Mouse (Mus musculus): ENCODE measurements around the gene Gtf2a2. TPM values are rescaled to one million over a fixed set of nuclear protein-coding genes. Genes with fewer than 3 reads are reported as not detected.
A peak's percentile ranks its signal among the peaks of the same experiment; 100 is the strongest.
"Not testable (repeated sequence)": the region's sequence is repeated elsewhere in the genome, so short reads cannot be mapped to it uniquely, and the experiment has no call there.

The Gtf2a2 gene
- polyA plus RNA-seq, 1 experiment from 2014 or later: 246 TPM

DNA sequence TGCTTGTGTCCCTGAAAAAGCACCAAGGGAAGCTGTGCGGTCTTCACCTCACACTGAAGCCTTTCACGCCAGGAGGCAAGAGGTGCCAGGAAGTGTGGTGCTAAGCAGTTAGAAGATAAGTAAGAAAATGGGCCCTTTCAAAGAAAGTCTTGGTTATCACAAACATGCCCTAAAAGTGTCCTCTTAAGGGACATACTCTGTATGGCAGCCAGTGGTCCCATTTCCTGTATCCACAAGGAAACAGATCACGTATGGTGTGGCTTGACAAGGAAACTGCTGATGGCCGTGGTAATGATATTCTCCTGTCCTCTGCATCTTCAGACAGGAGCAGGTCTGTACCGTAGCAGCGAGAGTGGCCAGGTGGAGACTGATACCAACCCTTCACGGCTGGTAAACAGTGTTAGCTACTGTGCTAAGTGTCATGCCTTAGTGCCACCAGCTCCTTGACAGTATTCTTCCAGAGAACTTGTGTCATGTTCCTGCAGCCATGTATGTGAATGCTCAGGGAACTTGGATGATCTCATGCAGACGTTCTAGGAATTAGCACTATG is 2.5 kb upstream of the Gtf2a2 start:
- Histone ChIP-seq H3K9me3 (replicated peaks; ENCODE audit: control insufficient read depth, low read length) (no peaks in the 10 kb centered on the region), H3K4me2 (ENCODE audit: low read depth, low read length) (no peak overlapping the region), H3K27me3 (ENCODE audit: control insufficient read depth, insufficient read depth, low read length) (no peaks in the 10 kb centered on the region), H3K27ac (replicated peaks; ENCODE audit: low read depth, low read length) (no peak overlapping the region), H3K9ac (replicated peaks; ENCODE audit: low read length) (no peak overlapping the region), H3K36me3 (replicated peaks; ENCODE audit: control insufficient read depth, insufficient read depth, low read depth, low read length) (peaks cover 7% of the 10 kb centered on the region), H3K4me3 (ENCODE audit: low read depth, low read length) (no peak overlapping the region), H3K4me1 (ENCODE audit: control insufficient read depth, insufficient read depth, low read length) (no peaks in the 10 kb centered on the region)
- ATAC-seq (replicated peaks; ENCODE audit: insufficient number of reproducible peaks, low FRiP score, low TSS enrichment, low read depth): no peak
- WGBS: 88% methylated on average over 8 of the region's 8 CpGs
- DNase-seq (ENCODE audit: low spot score): no peak

DNA sequence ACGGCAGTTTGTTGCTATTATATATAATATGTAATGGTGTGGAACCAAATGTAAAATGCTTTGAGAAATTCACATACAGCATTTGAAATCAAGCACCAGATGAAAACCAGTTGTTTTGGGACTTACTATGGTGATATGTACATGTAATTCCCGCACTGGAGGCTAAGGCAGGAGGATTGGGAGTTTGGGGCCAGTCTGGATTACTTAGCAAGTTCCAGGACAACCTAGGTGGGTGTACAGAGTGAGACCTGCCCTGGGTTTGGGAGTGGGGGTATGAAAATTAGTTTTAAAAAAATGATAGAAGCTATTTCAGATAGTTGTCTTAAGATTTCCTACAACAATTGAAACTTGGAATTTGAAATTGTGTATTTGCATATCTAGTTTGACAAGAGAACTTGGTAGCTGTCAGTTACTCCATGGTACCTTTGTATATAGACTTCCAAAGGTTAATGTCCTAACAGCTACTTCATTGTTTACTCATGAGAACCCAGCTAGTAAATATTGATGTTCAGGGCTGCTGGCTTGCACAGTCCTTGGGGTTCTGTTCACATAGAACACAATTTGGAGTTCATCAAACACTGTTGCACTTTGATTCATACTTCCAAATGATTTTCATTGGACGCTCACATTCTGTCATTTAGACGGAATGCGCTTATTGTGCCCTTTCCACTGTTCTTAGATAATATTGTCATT is 1.4 kb upstream of the Gtf2a2 start:
- WGBS: 96% methylated on average over 5 of the region's 5 CpGs
- ATAC-seq (replicated peaks; ENCODE audit: insufficient number of reproducible peaks, low FRiP score, low TSS enrichment, low read depth) (no peak), DNase-seq (ENCODE audit: low spot score) (no peak)
- no peaks in the 10 kb centered on the region for H3K27me3 ChIP-seq (ENCODE audit: control insufficient read depth, insufficient read depth, low read length)
- H3K36me3 ChIP-seq (replicated peaks; ENCODE audit: control insufficient read depth, insufficient read depth, low read depth, low read length): peaks cover 7% of the 10 kb centered on the region
- H3K4me3 ChIP-seq (ENCODE audit: low read depth, low read length): no peak overlapping the region
- H3K4me1 ChIP-seq (ENCODE audit: control insufficient read depth, insufficient read depth, low read length): no peaks in the 10 kb centered on the region
- H3K9me3 ChIP-seq (replicated peaks; ENCODE audit: control insufficient read depth, low read length): no peaks in the 10 kb centered on the region
- no peak overlapping the region for H3K27ac ChIP-seq (replicated peaks; ENCODE audit: low read depth, low read length)
- H3K4me2 ChIP-seq (ENCODE audit: low read depth, low read length): no peak overlapping the region
- no peak overlapping the region for H3K9ac ChIP-seq (replicated peaks; ENCODE audit: low read length)

DNA sequence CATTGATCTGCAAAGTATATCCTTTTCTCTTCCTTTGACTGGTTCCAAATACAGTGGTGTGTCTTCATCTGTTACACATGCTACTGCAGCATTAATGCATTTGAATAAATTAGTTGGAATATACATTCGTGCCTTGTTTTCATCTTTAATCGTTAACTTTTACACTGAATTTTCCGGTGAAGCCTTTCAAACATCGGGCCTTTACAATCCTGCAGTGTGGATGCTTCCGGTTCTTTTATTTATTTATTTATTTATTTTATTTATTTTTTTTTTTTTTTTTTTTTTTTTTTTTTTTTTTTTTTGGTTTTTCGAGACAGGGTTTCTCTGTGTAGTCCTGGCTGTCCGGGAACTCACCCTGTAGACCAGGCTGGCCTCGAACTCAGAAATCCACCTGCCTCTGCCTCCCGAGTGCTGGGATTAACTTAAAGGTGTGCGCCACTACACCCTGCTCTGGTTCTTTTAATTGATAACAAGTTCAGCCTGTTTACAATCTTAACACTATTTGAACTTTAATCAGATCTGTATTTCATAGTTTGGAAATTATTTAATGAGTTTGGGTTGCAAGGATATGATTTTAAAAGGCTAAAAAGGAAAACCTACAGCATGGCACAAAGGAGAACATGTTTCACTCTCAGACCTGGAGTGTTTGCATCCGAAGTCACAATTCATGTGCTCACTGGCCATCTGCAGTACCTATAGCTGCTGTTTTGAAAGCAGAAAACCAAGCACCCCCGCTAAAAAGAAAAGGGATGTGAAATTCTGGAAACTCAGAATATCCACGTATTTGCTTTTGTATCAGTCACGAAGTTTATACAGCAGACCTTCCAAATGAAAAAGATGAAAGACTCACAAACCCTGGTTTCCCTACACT is 578 bp upstream of the Gtf2a2 start:
- Histone ChIP-seq H3K27ac (replicated peaks; ENCODE audit: low read depth, low read length) (no peak overlapping the region), H3K4me1 (ENCODE audit: control insufficient read depth, insufficient read depth, low read length) (no peaks in the 10 kb centered on the region), H3K27me3 (ENCODE audit: control insufficient read depth, insufficient read depth, low read length) (no peaks in the 10 kb centered on the region), H3K4me2 (ENCODE audit: low read depth, low read length) (peak overlapping the region; percentile 29), H3K9me3 (replicated peaks; ENCODE audit: control insufficient read depth, low read length) (no peaks in the 10 kb centered on the region), H3K9ac (replicated peaks; ENCODE audit: low read length) (no peak overlapping the region), H3K36me3 (replicated peaks; ENCODE audit: control insufficient read depth, insufficient read depth, low read depth, low read length) (peaks cover 7% of the 10 kb centered on the region), H3K4me3 (ENCODE audit: low read depth, low read length) (peak overlapping the region; percentile 68)
- no peak for DNase-seq (ENCODE audit: low spot score)
- ATAC-seq (replicated peaks; ENCODE audit: insufficient number of reproducible peaks, low FRiP score, low TSS enrichment, low read depth): 0 out of 2 replicates have a peak, but pooled peaks have one; percentile 3
- 65% methylated on average over 14 of the region's 14 CpGs for WGBS

DNA sequence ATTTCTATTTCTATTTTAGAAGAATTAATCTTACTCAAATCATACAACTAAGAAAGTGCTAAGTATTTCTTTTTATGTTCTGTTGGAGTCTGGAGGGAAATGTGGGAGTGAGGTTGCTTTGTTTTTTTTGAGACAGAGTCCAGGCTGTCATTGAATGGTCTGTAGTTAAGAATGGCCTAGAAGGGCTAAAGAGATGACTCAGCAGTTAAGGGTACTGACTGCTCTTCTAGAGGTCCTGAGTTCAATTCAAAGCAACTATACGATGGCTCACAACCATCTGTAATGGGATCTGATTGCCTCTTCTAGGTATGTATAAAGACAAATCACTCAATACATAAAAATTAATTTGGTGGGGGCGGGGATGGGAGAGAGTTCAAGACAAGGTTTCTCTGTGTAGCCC is 3.3 kb downstream of the Gtf2a2 start:
- DNase-seq (ENCODE audit: low spot score) (no peak), ATAC-seq (replicated peaks; ENCODE audit: insufficient number of reproducible peaks, low FRiP score, low TSS enrichment, low read depth) (no peak)
- no peak overlapping the region for H3K9ac ChIP-seq (replicated peaks; ENCODE audit: low read length)
- no peaks in the 10 kb centered on the region for H3K27me3 ChIP-seq (ENCODE audit: control insufficient read depth, insufficient read depth, low read length)
- no peak overlapping the region for H3K27ac ChIP-seq (replicated peaks; ENCODE audit: low read depth, low read length)
- 93% methylated on average over 2 of the region's 2 CpGs for whole genome bisulfite sequencing
- no peaks in the 10 kb centered on the region for H3K4me1 ChIP-seq (ENCODE audit: control insufficient read depth, insufficient read depth, low read length)
- no peak overlapping the region for H3K4me3 ChIP-seq (ENCODE audit: low read depth, low read length)
- peaks cover 2% of the 10 kb centered on the region for H3K36me3 ChIP-seq (replicated peaks; ENCODE audit: control insufficient read depth, insufficient read depth, low read depth, low read length)
- H3K9me3 ChIP-seq (replicated peaks; ENCODE audit: control insufficient read depth, low read length): no peaks in the 10 kb centered on the region
- H3K4me2 ChIP-seq (ENCODE audit: low read depth, low read length): no peak overlapping the region

DNA sequence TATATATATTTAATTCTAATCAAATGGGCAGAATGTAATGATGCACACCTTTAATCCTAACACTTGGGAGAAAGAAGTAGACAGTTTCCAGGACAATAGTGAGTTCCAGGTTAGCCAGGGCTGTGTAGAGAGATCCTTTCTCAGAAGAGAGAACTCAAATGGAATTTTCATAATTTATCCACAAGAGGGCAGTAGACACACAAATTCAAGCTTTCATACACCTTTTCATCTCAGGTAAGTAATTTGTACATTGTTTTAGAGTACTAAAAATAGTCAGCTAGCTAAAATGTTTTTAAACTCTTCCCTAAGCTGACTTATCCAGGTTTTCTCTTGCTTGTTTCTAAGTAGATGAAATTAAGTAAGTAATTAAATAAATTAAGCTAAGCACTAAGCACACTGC is 6.5 kb downstream of the Gtf2a2 start:
- no peak overlapping the region for H3K4me3 ChIP-seq (ENCODE audit: low read depth, low read length)
- H3K4me2 ChIP-seq (ENCODE audit: low read depth, low read length): no peak overlapping the region
- ATAC-seq (replicated peaks; ENCODE audit: insufficient number of reproducible peaks, low FRiP score, low TSS enrichment, low read depth): no peak
- peak; percentile 55 for DNase-seq (ENCODE audit: low spot score)
- H3K27ac ChIP-seq (replicated peaks; ENCODE audit: low read depth, low read length): no peak overlapping the region
- H3K9me3 ChIP-seq (replicated peaks; ENCODE audit: control insufficient read depth, low read length): no peaks in the 10 kb centered on the region
- H3K9ac ChIP-seq (replicated peaks; ENCODE audit: low read length): no peak overlapping the region
- no peaks in the 10 kb centered on the region for H3K4me1 ChIP-seq (ENCODE audit: control insufficient read depth, insufficient read depth, low read length)
- peaks cover 2% of the 10 kb centered on the region for H3K36me3 ChIP-seq (replicated peaks; ENCODE audit: control insufficient read depth, insufficient read depth, low read depth, low read length)
- no peaks in the 10 kb centered on the region for H3K27me3 ChIP-seq (ENCODE audit: control insufficient read depth, insufficient read depth, low read length)

DNA sequence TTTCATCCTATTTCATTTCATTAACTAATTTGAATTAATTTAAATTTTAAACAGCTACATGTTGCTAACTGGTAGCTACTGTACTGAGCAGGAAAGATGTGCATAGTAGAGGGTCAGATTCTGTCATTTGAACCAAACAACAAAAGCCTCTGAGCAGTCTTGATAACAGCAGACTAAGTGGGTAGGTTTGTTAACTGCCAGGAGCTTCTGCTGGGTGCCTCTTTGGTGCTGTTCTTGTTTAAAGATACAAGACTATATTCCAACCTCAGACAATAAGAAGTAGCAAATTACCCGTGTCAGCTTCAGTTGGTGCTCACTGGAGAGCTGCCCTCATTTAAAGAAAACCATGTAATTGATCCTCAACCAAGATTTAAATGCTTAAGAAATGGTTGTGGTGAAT is 9.3 kb downstream of the Gtf2a2 start:
- WGBS: 80% methylated on average over 1 of the region's 1 CpGs
- H3K36me3 ChIP-seq (replicated peaks; ENCODE audit: control insufficient read depth, insufficient read depth, low read depth, low read length): peaks cover 2% of the 10 kb centered on the region

DNA sequence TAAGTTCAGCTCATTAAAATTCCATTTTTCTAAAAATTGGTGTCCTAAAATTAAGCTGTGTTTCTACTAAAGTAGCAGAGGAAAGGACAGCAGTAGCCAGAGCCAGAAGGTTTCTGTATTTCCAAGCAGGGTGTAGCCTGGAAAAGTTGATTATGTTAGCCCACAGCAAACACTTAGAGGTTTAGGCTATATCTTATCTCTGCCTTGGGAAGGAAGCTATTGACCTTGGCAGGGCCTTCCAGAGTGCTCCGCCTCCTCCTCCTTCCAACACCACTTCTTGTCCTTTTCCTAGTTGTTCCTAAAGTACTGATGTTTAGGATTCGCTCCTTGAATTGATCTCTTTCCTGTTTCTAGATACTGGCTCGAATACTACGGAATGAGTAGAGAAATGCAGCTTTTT is 9.7 kb downstream of the Gtf2a2 start:
- H3K4me3 ChIP-seq (ENCODE audit: low read depth, low read length): no peak overlapping the region
- H3K36me3 ChIP-seq (replicated peaks; ENCODE audit: control insufficient read depth, insufficient read depth, low read depth, low read length): peaks cover 2% of the 10 kb centered on the region
- H3K9ac ChIP-seq (replicated peaks; ENCODE audit: low read length): no peak overlapping the region
- H3K4me2 ChIP-seq (ENCODE audit: low read depth, low read length): no peak overlapping the region
- no peak for DNase-seq (ENCODE audit: low spot score)
- H3K27me3 ChIP-seq (ENCODE audit: control insufficient read depth, insufficient read depth, low read length): no peaks in the 10 kb centered on the region
- no peak overlapping the region for H3K27ac ChIP-seq (replicated peaks; ENCODE audit: low read depth, low read length)
- no peaks in the 10 kb centered on the region for H3K4me1 ChIP-seq (ENCODE audit: control insufficient read depth, insufficient read depth, low read length)
- ATAC-seq (replicated peaks; ENCODE audit: insufficient number of reproducible peaks, low FRiP score, low TSS enrichment, low read depth): no peak
- 92% methylated on average over 4 of the region's 4 CpGs for WGBS
- H3K9me3 ChIP-seq (replicated peaks; ENCODE audit: control insufficient read depth, low read length): no peaks in the 10 kb centered on the region

More for the DNA sequence above, 9.3 kb downstream of the Gtf2a2 start:
- Histone ChIP-seq H3K4me3 (ENCODE audit: low read depth, low read length) (no peak overlapping the region), H3K27ac (replicated peaks; ENCODE audit: low read depth, low read length) (no peak overlapping the region), H3K4me2 (ENCODE audit: low read depth, low read length) (no peak overlapping the region), H3K27me3 (ENCODE audit: control insufficient read depth, insufficient read depth, low read length) (no peaks in the 10 kb centered on the region), H3K9ac (replicated peaks; ENCODE audit: low read length) (no peak overlapping the region), H3K9me3 (replicated peaks; ENCODE audit: control insufficient read depth, low read length) (no peaks in the 10 kb centered on the region), H3K4me1 (ENCODE audit: control insufficient read depth, insufficient read depth, low read length) (no peaks in the 10 kb centered on the region)
- ATAC-seq (replicated peaks; ENCODE audit: insufficient number of reproducible peaks, low FRiP score, low TSS enrichment, low read depth) (no peak), DNase-seq (ENCODE audit: low spot score) (no peak)

DNA sequence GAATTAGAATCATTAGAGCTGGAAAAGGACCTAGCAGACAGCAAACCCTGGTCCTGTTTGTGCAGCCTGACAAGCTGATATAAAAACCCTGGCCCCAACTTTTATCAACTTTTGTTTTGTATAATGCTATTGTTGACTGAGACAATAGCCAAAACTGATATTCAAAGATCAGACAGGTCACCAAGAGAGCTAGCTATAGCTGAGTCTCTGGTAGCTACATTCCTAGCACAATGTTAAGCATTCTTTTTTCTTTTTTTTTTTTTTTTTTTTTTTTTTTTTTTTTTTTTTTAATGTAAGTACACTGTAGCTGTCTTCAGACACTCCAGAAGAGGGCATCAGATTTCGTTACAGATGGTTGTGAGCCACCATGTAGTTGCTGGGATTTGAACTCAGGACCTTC is 11.3 kb downstream of the Gtf2a2 start:
- not testable (repeated sequence) for H3K27ac ChIP-seq (replicated peaks; ENCODE audit: low read depth, low read length); H3K4me2 ChIP-seq (ENCODE audit: low read depth, low read length); DNase-seq (ENCODE audit: low spot score); H3K4me1 ChIP-seq (ENCODE audit: control insufficient read depth, insufficient read depth, low read length); H3K9me3 ChIP-seq (replicated peaks; ENCODE audit: control insufficient read depth, low read length); H3K27me3 ChIP-seq (ENCODE audit: control insufficient read depth, insufficient read depth, low read length); H3K9ac ChIP-seq (replicated peaks; ENCODE audit: low read length); H3K36me3 ChIP-seq (replicated peaks; ENCODE audit: control insufficient read depth, insufficient read depth, low read depth, low read length); H3K4me3 ChIP-seq (ENCODE audit: low read depth, low read length); ATAC-seq (replicated peaks; ENCODE audit: insufficient number of reproducible peaks, low FRiP score, low TSS enrichment, low read depth)
- WGBS: 71% methylated on average over 1 of the region's 1 CpGs

Data from embryonic facial prominence, embryonic 11.5 days (tissue).